Mouse (Mus musculus): Measurements from ENCODE around the gene 4930432K21Rik. TPM values are rescaled to one million over a fixed set of nuclear protein-coding genes. Genes with fewer than 3 reads are reported as not detected.

The 4930432K21Rik gene
- polyA plus RNA-seq, 1 experiment from 2014 or later, result 1.4 TPM

DNA sequence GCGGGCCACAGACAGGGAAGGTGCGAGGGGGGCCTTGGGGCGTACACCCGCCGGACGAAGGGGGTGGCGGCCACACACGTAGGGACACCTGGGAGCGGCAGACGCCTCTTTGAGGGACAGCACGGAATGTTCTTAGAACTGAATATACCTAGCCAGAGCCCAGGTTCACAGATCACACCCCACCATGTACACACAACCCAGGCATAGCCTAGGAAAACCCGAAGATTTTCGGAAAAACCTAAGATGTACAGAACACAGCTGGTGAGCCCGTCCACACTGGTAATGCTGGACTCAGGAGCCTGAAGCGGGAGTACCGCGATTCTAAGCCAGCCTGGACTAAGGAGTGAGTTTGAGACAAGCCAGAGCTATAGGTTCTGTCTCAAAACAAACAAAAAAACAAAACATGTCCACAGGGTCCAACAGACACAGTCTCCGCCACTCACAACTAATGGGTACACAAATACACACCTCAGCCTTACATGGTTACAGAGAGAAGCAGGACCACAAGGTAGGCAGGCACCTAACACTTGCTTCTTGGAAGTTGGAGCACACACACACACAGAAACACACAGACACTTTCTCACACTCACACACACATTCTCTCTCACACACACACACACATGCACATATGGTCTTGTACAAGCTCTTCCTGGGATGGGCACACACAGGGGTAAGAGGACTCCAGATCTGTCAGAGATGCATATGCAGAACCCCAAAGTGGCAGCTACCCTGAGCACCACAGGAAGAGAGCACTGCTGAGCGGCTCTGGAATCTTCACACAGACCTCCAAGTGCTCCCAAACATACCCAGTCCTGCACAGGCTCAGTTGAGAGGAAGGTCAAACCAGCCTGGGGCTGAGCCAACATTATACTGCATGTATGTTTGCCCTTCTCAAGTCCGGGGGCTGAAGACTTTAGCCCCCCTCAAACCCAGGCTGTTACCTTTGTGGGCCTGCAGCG lies 36.5 kb downstream of the 4930432K21Rik start:
- peaks cover 57% of the 10 kb centered on the region for H3K4me1 ChIP-seq (replicated peaks)
- ATAC-seq (ENCODE audit: low read depth), result peak; percentile 9; the same call in 1 of the 2 replicates
- 20% methylated on average over 21 of the region's 21 CpGs for WGBS

DNA sequence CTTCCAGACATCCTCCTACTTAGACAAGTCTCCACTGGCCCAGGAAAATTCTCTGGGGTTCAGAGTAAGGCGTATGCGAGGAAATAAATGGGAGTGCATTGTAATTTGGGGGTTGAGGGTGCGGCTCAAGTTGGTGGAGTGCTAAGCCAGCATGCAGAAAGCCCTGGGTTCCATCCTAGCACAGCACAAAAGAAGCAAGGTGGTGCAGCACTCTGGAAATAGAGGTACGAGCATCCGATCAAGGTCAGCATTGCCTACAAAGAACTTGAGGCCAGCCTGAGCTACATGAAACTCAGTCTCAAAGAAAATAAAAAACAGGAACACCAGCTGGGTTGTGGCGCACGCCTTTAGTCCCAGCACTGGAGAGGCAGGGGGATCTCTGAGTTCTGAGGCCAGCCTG lies 37.3 kb downstream of the 4930432K21Rik start, which contains the start of gene Nanos3:
TSS of gene Nanos3 (minus strand) at position 101 of the 400 bp plus-strand sequence.
- Histone ChIP-seq H3K9ac (peak within 1 kb of the TSS; percentile 99), H3K4me2 (peak within 1 kb of the TSS; percentile 79), H3K36me3 (no peaks in the 10 kb centered on the region), H3K27ac (replicated peaks) (peak within 1 kb of the TSS; percentile 97), H3K4me1 (replicated peaks) (peaks cover 49% of the 10 kb centered on the region), H3K27me3 (0 out of 2 replicates have a peak, but pooled peaks cover 8% of the 10 kb centered on the region), H3K9me3 (no peaks in the 10 kb centered on the region), H3K4me3 (peak within 1 kb of the TSS; percentile 81)
- WGBS, result 92% methylated on average over 7 of the region's 7 CpGs
- ATAC-seq (ENCODE audit: low read depth), result no peak

More for the DNA sequence above, 36.5 kb downstream of the 4930432K21Rik start:
- peak overlapping the region; percentile 97 for H3K27ac ChIP-seq (replicated peaks)
- peak overlapping the region; percentile 99 for H3K9ac ChIP-seq
- peak overlapping the region; percentile 79 for H3K4me2 ChIP-seq
- 0 out of 2 replicates have a peak, but pooled peaks cover 8% of the 10 kb centered on the region for H3K27me3 ChIP-seq
- H3K9me3 ChIP-seq, result no peaks in the 10 kb centered on the region
- H3K4me3 ChIP-seq, result peak overlapping the region; percentile 81
- H3K36me3 ChIP-seq, result no peaks in the 10 kb centered on the region

DNA sequence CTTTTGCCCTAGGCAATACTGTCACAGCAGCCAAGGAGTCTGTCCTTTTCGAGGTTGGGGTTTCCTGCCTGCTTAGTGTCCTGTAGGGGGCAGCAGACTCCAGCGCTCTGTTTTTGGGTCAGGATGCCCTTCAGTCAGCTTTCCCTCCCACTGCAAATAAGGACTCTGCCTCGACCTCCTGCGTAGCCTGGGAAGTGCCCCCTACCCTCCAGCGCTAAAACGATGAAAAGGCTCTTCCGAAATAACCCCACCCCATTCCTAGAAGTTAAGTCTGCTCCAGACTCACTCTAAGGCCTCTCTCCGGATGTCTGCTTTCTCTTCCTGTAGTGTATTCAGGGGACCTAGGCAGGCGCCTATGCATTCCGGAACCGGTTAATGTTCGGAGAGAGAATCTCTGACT lies 38.7 kb downstream of the 4930432K21Rik start:
- 0 out of 2 replicates have a peak, but pooled peaks have one; percentile 7 for ATAC-seq (ENCODE audit: low read depth)
- Histone ChIP-seq H3K36me3 (no peaks in the 10 kb centered on the region), H3K4me3 (peak overlapping the region; percentile 33), H3K4me1 (replicated peaks) (peaks cover 38% of the 10 kb centered on the region), H3K9ac (peak overlapping the region; percentile 59), H3K27ac (replicated peaks) (no peak overlapping the region; the same call in 1 of the 2 replicates), H3K27me3 (0 out of 2 replicates have a peak, but pooled peaks cover 8% of the 10 kb centered on the region), H3K9me3 (no peaks in the 10 kb centered on the region), H3K4me2 (peak overlapping the region; percentile 61)
- under 1% methylated on average over 12 of the region's 12 CpGs for WGBS

DNA sequence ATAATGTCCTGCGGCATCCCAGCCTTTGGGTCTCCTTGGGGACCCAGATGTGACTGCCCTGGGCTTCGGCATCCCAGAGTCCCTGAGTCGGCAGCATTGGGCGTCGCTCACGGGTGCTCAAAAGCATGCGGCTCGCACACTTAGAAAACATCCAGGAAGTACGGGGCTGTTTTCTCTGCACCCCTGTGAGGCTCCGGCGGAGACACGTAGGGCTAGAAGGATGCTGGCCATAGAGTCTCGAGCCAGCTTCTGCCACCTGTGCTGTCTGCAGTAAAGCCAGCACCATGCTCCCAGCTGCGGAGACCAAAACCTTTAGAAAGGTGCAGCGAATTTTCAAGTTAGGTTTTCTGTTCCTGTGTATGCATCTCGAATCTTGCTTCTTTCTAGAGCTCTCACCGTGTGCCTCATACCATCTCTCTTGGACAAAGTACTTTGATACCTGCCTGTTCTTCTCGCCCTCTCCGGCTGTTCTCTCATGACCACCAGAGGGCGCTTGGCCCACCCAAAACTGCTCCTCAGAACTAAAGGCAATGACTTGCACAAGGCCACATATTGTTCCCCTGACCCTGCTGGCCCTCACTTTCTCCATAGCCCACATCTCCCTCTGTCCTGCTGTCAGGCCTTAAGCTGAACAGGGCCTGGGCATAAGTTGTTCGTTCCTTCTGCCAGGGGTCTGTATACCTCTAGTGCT lies 39.4 kb downstream of the 4930432K21Rik start:
- 5% methylated on average over 21 of the region's 21 CpGs for WGBS
- no peak overlapping the region; the same call in 1 of the 2 replicates for H3K27ac ChIP-seq (replicated peaks)
- no peak for ATAC-seq (ENCODE audit: low read depth)

DNA sequence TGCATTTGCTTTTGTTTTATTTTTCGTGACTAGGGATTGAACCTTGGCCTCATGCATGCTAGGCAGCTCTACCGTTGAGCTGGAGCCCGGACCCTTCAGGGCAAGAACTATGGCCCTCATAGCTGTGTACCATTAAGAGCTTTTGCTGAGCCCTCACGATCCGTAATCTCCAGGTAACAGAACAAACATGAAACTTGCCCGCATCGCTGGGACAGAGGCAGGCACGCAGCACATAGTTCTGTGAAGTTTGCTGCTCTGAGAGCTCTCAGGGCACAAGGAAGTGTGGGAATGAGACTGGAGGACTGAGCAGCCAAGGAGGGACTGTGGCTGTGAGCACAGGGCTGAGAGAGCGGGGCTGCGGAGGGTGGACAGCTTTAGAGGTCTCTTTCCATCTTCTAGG lies 40.8 kb downstream of the 4930432K21Rik start:
- 88% methylated on average over 10 of the region's 10 CpGs for WGBS
- Histone ChIP-seq H3K4me1 (replicated peaks) (peaks cover 37% of the 10 kb centered on the region), H3K36me3 (no peaks in the 10 kb centered on the region), H3K4me3 (no peak overlapping the region), H3K9ac (no peak overlapping the region), H3K27ac (replicated peaks) (no peak overlapping the region), H3K4me2 (no peak overlapping the region), H3K9me3 (no peaks in the 10 kb centered on the region), H3K27me3 (0 out of 2 replicates have a peak, but pooled peaks cover 8% of the 10 kb centered on the region)
- ATAC-seq (ENCODE audit: low read depth), result no peak

More for the DNA sequence above, 39.4 kb downstream of the 4930432K21Rik start:
- H3K36me3 ChIP-seq, result no peaks in the 10 kb centered on the region
- H3K4me2 ChIP-seq, result peak overlapping the region; percentile 61
- peak overlapping the region; percentile 33 for H3K4me3 ChIP-seq
- no peaks in the 10 kb centered on the region for H3K9me3 ChIP-seq
- H3K4me1 ChIP-seq (replicated peaks), result peaks cover 38% of the 10 kb centered on the region
- H3K9ac ChIP-seq, result peak overlapping the region; percentile 59
- H3K27me3 ChIP-seq, result 0 out of 2 replicates have a peak, but pooled peaks cover 8% of the 10 kb centered on the region

DNA sequence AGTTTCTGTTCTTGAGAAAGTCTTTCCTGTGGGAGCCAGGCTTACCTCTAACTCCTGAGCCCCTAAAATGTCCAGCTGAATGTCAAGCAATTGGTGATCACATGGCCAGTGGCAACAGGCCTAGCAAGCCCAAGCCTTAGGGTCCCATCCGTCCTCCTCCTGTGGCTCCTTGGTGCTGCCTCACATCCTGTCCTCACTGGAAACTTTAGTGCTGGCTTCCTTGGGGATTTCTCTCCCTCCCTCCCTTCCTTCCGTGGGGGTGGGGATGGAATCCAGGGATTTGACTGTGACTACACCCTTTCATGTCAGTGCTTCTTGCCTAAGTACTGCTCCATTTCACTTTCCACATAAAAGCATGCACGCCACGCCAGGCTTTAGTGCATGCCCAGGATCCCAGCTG lies 41.8 kb downstream of the 4930432K21Rik start:
- Histone ChIP-seq H3K9ac (no peak overlapping the region), H3K27me3 (0 out of 2 replicates have a peak, but pooled peaks cover 8% of the 10 kb centered on the region), H3K4me1 (replicated peaks) (peaks cover 30% of the 10 kb centered on the region), H3K4me3 (no peak overlapping the region), H3K36me3 (no peaks in the 10 kb centered on the region), H3K4me2 (no peak overlapping the region), H3K9me3 (no peaks in the 10 kb centered on the region), H3K27ac (replicated peaks) (no peak overlapping the region)
- 60% methylated on average over 4 of the region's 4 CpGs for WGBS
- ATAC-seq (ENCODE audit: low read depth), result no peak

DNA sequence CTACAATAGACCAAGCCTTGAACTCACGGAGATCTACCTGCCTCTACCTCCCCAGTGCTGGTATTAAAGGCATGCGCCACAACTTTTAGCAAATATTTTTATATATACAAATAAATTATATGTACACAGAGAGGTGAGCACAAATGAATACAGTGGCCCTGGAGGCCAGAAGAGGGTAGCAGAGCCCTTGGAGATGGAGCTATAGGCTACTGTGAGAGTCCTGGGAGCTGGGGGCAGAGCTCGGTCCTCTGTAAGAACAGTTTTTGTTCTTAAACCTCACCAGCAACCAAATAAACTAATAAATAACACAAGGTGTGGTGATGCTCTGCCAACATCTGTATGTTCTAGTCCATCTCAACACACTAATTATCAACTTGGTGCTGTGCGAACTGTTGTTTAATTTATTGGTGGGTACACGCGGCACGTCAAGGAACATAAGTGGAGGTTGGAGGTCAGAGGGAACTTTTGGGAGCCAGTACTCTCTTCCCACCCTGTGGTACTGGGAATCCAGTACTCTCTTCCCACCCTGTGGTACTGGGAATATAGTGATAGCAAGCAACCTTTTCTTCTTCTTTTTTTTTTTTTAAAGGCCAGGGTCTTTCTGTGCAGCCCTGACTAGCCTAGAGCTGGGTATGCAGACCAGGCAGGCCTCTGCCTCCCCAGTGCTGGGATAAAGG lies 42.5 kb downstream of the 4930432K21Rik start:
- Histone ChIP-seq H3K27ac (replicated peaks) (no peak overlapping the region), H3K9me3 (no peaks in the 10 kb centered on the region), H3K36me3 (no peaks in the 10 kb centered on the region), H3K4me2 (no peak overlapping the region), H3K4me1 (replicated peaks) (peaks cover 26% of the 10 kb centered on the region), H3K27me3 (0 out of 2 replicates have a peak, but pooled peaks cover 8% of the 10 kb centered on the region), H3K9ac (no peak overlapping the region), H3K4me3 (no peak overlapping the region)
- 93% methylated on average over 7 of the region's 7 CpGs for WGBS
- ATAC-seq (ENCODE audit: low read depth), result no peak

DNA sequence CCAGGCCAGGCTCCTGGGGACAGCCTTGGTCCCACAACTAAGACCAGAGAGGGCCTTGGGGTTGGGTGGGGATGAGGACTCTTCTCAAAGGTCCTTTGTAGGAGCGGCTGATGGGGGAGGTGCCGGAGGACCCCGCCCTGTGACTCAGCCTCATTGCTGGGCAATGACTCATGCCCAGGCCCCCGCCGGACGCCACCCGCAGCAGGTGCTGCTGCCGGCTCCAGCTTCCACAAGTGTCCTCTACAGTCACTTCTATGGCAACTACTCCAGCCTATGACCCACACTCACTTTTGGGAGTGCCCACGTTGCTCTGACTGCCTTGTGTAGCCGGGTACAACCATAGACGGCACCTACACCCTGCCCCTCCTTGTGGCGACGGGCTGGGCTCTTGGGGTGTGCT lies 44.2 kb downstream of the 4930432K21Rik start:
- peak; percentile 34 for ATAC-seq (ENCODE audit: low read depth)

DNA sequence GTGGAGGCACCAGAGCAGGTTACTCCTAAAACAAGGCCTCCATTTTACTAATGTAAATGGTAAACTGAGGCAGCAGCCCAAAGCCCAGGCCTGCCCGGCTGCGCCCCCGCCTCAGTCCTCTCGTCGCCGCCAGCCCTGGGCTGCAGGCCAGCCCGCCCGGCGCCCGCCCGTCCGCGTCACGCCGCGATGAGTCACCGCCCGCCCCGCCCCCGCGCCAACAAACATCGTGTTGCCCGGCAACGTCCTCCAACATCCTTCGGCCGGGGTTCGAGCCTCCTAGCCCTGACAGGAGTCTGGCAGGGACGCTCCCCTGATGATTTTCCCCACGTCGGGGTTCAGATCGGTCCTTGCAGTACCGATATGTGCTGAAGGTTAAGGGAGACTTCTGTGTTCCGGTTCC lies 44.7 kb downstream of the 4930432K21Rik start:
- peak overlapping the region; percentile 17; the same call in 1 of the 2 replicates for H3K9ac ChIP-seq
- peak; percentile 33; the same call in 1 of the 2 replicates for ATAC-seq (ENCODE audit: low read depth)
- peaks cover 22% of the 10 kb centered on the region for H3K4me1 ChIP-seq (replicated peaks)
- H3K27ac ChIP-seq (replicated peaks), result peak overlapping the region; percentile 61; the same call in 1 of the 2 replicates
- no peaks in the 10 kb centered on the region for H3K36me3 ChIP-seq
- H3K4me3 ChIP-seq, result peak overlapping the region; percentile 9; the same call in 1 of the 2 replicates
- H3K4me2 ChIP-seq, result peak overlapping the region; percentile 43
- WGBS, result 4% methylated on average over 33 of the region's 33 CpGs
- no peaks in the 10 kb centered on the region for H3K9me3 ChIP-seq
- H3K27me3 ChIP-seq, result 0 out of 2 replicates have a peak, but pooled peaks cover 5% of the 10 kb centered on the region

More for the DNA sequence above, 44.2 kb downstream of the 4930432K21Rik start:
- Histone ChIP-seq H3K36me3 (no peaks in the 10 kb centered on the region), H3K4me1 (replicated peaks) (peaks cover 20% of the 10 kb centered on the region), H3K4me3 (no peak overlapping the region), H3K9me3 (no peaks in the 10 kb centered on the region), H3K4me2 (peak overlapping the region; percentile 43), H3K27ac (replicated peaks) (peak overlapping the region; percentile 61), H3K9ac (0 out of 2 replicates have a peak overlapping the region, but pooled peaks have one; percentile 17), H3K27me3 (0 out of 2 replicates have a peak, but pooled peaks cover 8% of the 10 kb centered on the region)
- 36% methylated on average over 13 of the region's 13 CpGs for WGBS

DNA sequence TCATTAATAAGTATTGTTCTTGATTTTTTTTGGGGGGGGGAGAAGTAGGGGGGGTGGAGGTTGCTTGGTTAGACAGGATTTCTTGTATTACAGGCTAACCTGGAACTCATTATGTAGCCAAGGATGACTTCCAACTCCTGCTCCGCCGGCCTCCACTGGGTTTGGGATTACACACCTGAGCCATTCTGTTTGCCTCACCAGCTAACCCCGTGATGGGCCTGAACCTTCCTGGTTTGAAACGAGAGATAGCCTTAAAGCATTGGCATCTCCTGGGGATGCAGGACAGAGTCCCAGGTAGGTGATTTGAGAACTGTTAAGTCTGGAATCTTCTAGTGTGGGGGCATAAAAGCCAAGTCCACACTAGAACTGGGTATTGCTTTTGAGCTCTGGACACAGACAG lies 45.3 kb downstream of the 4930432K21Rik start:
- Histone ChIP-seq H3K36me3 (no peaks in the 10 kb centered on the region), H3K4me1 (replicated peaks) (peaks cover 28% of the 10 kb centered on the region), H3K27me3 (no peaks in the 10 kb centered on the region), H3K9me3 (no peaks in the 10 kb centered on the region), H3K27ac (replicated peaks) (no peak overlapping the region), H3K4me3 (no peak overlapping the region), H3K9ac (no peak overlapping the region), H3K4me2 (no peak overlapping the region)
- ATAC-seq (ENCODE audit: low read depth), result no peak
- 73% methylated on average over 4 of the region's 4 CpGs for WGBS

DNA sequence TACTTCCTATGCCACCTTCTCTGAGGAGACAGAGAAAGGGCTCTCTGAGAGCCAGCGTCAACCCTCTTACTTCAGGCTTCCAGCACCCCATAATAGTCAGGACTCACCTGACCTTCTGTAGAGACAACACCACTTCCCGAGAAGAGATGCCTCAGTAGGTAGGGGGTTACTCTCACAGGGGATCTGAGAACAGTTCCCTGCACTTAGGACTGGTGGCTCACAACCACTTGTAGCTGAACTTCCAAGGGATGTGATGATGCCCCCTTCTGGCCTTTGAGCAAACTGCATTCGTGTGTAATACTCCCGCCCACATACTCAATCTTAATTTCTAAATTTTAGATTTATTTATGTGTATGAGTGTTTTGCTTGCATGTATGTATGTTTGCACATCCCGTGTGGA lies 45.7 kb downstream of the 4930432K21Rik start:
- H3K27me3 ChIP-seq, result no peaks in the 10 kb centered on the region
- no peak overlapping the region for H3K4me3 ChIP-seq
- no peak overlapping the region for H3K4me2 ChIP-seq
- 80% methylated on average over 5 of the region's 5 CpGs for WGBS
- H3K9me3 ChIP-seq, result no peaks in the 10 kb centered on the region
- no peak for ATAC-seq (ENCODE audit: low read depth)
- peaks cover 33% of the 10 kb centered on the region for H3K4me1 ChIP-seq (replicated peaks)
- no peak overlapping the region for H3K27ac ChIP-seq (replicated peaks)
- no peaks in the 10 kb centered on the region for H3K36me3 ChIP-seq
- no peak overlapping the region for H3K9ac ChIP-seq

Measured in neural tube, embryonic 13.5 days (tissue).